Mouse (Mus musculus) mature B cell (primary cell): ENCODE data around the gene Nprl2.

Experiments
- in situ Hi-C: fragments of 300-500 bp; cut with MboI; formaldehyde crosslinking; loops from 2 replicates; pipeline ENCODE4 v1.14.3; 2019

The Nprl2 gene

DNA sequence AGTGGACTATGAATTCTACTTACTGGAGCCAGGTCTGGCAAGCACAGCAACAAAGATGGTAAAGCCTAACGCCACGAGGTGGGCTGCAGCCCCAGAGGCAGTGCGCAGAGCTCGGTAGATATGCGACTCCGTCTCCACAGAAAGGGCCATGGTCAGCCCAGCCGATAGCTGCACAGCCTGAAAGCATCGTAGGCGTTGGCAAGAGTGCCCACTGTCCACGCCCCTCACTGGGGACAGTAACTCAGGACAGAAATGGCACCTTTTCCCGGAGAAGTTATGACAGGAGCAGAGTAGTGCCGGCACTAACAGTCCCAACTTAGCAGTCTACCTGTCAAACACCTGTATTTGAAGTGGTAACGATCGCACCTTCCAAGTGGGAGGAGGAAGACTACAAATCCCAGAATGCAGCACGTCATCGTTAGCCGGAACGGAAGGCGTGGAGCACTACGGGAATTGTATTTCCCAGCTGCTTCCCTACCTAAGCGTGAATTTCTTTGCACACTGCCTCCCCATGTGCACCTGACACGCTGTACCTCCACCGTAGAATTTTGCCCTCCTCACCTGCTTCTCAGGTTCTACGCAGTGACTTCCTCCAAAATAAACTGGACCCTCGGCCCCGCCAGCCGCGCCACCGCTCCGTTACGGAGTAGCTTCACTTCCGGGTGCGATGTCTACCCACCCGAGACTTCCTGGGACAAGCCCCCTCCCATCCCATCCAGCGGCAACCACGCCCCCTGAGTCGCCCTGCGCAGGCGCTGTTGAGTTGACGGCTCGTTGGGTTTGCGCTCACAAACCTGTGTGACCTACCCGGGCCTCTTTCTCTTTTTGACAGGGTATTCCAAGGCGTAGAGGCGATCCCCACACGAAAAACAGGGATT, at the start of gene Nprl2, which contains the start of gene Cyb561d2:
Gene Nprl2, plus strand, starts transcription at position 753 of the 878 bp plus-strand sequence.
Gene Cyb561d2, minus strand, starts transcription at position 720 of the 878 bp plus-strand sequence.
- in situ Hi-C loops: no loop called here

DNA sequence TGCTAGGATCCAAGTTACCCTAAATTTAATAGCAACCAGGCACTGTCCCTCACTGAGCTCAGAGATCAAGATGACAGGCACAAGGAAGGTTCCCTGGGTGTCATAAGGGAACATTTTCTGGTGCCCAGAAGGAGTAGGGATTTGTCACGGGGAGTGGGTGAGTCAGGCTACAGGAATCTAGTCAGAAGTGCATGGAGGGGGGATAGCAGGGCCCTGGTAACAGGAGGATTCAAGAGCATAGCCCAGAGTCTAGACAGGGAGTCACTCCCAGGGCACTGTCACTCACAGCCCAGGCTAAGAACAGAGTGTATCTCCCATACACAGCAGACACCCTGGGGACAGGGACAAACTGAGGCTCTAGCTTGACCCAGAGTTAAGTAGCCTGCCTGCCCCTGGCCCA, 48.5 kb upstream of the Nprl2 start:
- in situ Hi-C loops: no loop called here

DNA sequence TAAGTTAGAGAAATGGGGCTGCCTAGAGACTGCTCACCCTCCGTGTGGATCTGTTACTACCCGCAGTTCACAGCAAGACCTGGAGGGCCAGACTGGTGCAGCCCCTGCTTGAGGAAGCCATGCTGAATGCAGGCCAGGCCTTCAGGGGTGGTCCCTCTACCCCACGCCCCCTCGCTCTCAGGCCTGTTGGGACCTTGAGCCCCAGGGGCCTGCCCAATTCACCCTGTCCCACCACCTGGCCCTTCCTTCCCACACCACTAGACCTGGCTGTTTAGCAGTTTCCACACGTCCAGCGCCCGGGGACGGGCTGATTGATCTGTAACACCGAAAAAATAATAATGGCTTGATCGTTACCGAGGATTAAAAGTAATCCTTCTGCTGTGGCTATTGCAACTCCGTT, 47.8 kb upstream of the Nprl2 start:
- in situ Hi-C loops: no loop called here

DNA sequence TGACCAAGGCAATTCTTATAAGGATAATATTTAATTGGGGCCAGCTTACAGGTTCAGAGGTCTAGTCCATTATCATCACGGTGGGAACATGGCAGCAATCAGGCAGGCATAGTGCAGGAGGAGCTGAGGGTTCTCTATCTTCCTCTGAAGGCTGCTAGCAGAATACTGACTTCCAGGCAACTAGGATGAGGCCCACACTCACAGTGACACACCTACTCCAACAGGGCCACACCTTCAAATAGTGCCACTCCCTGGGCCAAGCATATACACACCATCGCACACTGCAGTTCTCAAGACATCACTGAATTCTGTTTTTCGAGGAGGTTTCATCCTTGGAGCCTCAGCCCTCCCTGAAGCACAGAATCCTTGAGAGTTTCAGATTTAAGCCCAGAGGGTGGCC, 45.7 kb upstream of the Nprl2 start:
- in situ Hi-C loops: no loop called here

DNA sequence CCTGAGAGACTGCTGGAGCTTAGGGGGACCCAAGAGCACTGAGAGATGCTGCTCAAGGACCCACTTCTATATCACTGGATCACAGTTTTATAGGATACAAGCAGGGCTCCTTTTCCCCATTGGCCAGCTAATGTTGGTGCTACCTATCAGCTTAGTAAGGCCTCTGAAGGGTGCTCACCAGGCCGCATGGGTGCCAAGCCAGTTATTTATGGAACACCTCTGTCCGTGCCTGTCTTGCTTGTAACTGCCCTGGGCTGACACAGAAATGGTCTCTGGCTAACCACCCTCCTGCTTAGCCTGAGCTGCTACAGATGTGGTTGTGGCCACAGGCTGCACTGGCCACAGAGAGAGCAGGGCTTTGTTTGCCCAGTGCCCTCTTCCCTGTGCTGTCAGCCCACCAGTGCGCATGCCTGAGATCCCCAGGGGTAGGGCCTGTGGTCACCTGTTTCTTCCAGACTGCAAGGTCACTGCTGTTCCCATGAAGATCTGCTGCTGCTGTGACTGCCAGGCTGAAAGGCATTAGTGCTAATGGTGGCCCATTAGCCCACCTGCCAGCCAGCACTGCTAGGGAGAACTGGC, 41.2 kb upstream of the Nprl2 start:
- in situ Hi-C loops: no loop called here

DNA sequence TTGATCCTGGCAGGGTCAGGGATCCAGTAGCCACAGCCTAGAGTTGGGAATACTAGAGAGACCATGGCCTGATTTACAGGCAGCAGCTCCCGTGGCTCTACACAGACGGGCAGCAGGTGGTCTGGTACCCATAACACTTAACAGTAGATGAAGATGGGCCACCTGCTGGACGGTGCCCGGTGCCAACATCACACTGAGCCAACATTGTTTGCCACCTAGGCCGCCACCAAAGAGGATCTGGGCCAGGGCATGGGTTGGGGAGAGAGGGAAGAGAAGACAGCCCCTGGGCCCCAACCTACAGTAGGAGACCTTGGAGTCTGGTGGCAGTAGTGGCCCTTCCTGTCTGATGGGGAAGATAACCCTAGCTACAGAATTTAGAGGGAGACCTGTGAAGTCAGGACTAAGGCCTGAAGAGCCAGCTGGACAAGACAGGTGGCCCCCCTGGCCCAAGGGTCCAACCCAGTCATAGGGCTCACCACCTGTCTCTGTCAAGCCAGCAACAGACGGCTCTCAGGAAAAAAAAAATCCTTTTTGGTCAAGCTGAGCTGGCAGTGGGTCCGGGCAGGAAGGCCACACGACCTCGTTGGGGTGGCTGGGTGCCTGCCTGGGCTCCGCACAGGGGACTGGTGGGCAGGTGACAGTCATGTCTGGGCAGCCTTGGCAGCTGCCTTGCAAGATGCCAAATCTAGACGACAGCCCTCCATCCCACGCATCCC, 39.7 kb upstream of the Nprl2 start:
- in situ Hi-C loops: no loop called here

DNA sequence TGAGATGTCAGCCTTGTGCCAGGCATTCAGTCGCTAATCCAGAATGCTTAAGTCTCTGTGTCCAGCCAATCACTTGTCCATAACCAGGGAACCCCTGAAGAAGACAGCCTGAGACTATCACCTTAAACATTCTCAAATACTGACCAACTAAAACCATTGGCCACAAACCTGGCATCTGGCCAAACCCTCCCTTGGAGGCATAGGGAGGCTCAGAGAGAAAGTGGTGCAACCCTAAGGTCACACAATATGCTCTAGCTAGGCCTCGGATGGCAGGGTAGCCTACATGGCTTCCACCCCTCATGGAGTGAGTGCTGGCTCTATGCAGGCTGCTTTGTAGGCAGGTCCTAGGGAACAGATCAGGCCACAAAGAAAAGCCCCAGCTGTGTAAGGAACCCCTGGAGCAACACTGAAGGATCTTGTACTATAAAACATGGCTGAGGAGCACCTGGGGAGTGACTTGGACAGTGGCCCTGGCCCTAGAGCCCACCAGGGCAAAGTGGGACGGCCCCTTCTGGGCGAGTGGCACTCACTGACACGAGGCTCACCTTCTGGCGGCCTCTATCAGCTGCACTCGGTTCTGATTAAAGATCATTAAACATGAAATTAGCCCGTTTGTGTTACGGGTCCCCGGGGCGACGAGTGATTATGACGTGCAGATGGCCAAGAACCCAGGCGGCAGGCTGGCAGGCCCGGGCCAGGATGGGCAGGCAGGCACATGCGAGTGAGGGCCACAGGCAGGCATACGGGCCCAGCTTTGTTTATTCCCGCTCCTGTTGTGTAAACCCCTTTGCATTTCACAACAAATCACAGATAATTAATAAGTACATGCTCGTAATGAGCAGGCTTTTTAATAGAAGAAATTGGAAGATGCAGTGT, 37.1 kb upstream of the Nprl2 start:
- in situ Hi-C loops: no loop called here

DNA sequence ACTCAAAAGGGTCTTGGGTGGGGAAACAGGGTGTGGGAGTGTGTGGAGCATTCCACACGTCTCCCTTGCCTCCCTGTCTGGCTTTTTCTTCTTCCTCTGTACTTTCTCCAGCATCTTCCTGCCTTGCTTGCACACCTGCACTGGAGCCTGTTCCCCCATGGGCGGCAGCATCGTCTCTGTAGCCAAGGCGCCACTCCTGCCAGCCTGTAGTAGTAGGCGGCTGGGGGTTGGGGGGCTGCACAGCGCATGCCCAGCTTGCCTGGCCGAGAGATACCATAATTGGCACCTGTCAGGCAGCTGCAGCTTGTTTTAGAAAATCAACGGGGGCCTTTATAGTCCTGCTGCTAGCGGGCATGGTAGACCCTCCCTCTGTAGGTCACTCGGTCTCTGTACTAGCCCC, 33.8 kb upstream of the Nprl2 start:
- in situ Hi-C loops: no loop called here

DNA sequence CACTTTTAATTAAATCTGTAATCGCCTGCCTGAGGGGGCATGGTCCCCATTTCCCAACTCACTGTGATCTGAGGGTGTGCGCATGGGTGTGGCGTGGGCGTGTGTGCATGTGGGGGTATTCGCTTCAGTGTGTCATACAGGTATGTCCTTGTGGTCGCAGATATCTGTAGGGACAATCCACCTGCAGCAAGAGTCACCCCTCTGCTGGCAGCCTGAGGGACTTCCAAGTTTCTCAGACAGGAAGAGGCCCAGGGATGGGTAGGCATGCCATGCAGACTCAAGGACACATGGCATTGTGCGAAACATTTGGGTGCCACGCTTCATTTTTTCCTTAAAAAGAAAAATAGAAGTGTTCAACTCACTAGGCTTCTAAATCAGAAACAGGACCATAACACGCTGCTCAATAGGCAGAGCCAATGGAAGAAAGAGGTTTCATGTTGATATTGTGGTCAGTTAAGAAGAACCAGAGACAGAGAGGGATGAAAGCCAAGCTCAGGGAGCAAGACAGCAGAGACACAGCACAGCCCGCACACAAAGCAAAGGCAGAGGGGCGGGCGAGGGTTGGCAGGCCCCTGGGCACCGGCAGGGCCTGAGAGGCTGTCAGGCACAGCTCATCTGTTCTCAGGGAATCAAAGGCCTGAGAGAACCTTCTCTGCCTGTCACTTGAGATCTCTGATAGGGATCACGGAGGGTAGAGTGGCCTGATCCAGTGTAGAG, 31.5 kb upstream of the Nprl2 start:
- in situ Hi-C loops: no loop called here

DNA sequence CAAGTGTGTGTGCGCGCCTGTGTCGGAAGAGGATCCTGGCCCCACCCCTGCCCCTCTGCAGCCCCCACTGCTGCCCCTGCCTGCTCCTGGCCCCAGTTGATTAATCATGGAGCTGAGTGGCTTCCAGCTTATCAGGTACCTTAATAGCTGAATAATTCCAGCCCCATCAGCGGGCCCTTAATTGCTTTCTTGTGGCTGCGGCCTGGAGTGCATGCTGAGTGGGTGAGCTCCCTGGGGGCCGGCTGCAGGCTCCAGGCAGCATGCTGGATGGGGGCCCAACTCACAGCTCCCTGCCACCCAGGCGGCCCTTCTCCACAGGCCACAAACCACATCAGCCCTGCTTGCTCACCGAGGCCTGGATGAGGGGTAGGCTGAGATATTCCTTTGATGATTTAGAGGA, 30.6 kb upstream of the Nprl2 start:
- in situ Hi-C loops: no loop called here

DNA sequence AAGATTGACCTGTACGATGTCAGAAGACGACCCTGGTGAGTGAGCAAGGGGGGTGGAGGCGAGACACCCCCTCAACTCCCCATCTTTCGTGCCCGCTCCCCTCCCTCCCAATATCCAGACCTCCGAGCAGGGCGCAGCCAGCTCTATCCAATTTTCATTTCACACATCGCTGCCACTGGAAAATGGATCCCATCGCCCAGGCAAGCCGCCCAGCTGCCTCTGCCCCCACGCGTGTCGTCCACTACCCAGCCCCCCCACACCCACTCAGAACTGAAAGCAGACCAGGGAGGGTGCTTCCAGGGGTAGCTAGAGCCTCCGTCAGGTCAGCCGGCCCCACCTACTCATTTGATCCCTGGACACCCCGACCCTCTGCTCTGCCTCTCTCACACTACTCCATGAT, 29.7 kb upstream of the Nprl2 start:
- in situ Hi-C loops: no loop called here

DNA sequence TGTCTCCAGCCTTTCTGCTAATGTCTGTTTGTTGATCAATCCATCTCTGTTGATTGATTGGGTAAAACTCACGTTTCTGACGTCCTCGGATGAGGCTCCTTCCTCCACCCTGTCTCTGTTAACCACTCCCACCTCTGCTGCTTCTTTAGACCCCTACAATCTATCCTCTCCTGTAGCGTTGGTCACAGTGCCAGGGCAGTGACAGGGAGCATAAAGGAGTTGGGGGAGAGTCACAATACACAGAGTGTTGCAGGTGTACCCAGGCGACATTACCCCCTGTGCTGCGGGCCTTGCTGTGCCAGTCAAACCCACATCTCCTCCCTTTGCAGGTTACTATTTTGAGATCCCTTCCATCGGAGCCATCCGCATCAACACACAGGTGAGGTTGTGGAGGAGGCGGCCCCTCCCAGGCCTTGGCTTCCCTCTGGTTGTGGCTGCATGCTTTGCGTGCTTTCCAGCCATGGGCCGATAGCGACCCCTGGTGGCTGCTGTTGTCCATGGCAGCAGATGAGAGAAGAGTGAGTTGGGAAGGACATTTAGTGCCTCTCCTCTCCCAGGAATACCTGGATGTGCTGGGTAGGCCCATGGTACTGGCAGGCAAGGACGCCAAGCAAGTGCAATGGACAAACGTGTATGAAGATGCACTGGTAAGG, 27.6 kb upstream of the Nprl2 start:
- in situ Hi-C loops: no loop called here

DNA sequence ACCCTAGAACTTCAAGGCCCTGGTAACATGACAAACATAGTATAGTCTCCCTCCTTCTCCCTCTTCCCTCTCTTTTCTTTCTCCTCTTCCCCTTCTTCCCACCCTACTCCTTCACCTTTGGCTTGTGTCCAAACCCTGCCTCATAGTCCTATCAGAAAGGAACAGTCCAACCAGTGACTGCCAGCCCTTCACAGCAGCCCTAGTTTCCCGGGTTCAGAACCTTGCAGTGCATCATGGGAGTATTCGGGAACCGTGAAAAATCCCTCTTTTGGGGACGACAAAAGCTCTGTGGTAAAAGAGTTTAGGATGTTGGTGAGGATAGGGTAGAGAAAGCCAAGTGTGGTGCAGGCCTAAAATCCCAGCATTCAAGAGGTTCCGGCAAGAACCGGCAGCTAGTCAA, 21.7 kb upstream of the Nprl2 start:
- in situ Hi-C loops: no loop called here

DNA sequence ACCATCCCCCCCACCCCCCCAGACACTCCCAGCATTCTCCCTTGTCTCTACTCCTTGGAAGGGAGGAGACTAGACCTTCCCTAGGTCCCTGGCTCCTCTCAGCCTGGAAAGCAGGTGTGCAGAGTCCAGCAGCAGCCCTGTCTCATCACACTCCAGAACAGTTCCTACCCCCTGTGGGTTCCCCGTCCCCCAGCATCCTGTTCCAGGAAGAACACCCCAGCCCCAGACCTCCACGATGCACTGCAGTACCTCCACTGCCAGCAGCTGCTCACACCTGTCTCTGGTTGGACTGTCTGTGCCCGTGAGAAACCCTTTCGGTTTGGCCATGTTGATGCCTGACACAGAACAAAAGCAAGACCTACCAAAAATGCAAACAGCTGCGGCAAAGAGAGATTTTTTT, 20.8 kb upstream of the Nprl2 start:
- in situ Hi-C loops: no loop called here

DNA sequence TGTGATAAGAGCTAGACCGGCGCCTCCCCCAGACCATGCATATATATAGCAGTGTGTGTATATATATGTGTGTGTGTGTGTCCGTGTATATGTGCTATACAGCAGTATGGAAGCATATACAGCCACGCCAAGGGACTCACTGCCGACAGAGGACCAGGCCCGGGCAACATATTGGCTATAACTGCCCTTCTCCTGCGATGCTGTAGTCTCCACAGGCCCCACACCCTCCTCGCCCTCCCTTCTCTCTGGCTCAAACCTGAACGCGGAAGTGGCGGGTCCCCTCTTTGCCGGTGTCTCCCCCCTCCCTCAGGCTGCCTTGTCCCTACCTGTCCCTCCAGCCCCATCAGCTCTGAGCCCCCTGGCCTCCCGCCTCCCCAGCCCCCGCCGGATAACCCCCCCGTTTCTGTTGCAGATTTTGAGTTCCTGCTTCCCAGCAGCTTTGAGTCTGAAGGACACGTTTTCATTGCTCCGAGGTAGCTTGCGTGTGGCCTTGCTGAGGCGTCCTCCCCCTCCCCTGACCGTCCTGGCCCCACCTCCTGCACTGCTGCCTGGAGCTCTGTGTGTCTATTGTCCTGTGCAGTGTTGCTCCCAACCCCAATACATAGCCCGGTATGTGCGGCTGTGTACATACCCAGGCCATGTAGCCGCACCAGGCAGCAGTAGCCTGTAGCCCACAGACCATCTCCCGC, 20.2 kb upstream of the Nprl2 start:
- in situ Hi-C loops: no loop called here

DNA sequence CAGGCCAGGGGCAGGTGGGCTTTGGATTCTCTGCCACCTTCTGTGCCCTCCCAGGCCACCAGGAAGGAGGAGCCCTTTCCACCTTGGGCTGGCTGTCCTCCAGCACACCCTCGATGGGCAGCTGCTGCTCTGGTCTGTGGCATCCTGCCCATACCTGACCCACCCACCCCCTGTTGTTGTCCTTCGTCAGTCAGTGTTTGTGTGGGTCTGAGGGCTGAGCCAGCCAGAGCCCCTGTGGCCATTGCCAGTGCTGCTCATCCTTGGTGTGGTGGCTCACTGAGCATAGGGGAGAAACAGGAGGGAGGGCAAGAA, 19.7 kb upstream of the Nprl2 start:
- in situ Hi-C loops: no loop called here

DNA sequence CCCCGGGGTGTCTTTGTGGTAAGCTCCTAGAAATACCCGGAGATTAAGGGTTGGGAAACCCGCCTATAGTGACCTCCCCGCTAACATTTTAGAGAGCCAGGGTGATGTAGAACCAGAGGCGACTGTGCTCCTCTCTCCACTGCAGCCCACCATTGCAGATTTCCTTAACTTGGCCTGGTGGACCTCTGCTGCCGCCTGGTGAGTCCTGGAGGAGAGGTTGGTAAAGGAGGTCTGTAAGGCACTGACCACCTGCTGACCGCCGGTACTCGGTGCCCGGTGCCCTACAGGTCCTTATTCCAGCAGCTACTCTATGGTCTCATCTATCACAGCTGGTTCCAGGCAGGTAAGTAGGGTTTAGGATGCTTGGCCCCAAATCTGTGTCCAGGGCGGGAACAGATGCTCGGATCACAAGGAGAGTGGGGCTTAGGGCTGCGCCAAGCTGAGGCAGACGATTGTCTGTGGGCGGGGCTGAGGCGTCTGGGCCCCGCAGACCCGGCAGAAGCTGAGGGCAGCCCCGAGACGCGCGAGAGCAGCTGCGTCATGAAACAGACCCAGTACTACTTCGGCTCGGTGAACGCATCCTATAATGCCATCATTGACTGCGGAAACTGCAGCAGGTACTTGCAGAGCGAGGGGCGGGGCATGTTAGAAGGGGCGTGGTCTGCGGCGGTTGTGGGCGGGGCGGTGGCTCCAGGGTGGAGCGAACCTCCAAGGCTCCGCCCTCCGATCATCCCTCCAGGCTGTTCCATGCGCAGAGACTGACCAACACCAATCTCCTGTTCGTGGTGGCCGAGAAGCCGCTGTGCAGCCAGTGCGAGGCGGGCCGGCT, 15.6 kb upstream of the Nprl2 start:
- in situ Hi-C loops: no loop called here

DNA sequence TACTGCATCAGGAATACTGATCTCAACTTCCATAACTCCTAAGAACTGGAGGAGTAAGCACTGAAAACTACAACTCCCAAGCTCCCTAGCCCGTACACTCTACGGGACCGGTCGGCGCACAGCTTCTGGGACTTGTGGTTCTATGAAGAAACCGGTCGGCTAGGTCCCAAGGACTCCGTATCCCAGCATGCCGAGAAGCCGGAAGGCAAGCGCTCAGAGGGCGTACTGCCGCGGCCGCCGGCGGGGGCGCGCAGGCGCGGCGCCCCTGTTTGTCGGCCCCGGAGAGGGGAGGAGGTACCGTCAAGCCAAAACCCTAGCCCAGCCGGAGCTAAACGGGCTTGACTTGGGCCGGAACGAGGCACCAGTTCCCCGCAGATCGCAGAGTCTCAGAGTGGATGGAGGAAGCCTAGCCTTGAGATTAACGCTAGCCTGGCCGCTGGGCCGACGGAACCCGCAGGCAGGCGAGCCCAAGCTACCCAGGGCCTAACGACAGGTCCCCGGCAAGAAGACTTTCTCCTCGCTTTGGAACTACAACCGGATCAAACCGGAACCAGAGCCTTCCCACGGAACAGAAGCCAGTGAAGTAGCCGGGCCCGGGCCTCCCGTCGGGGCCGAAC, 8.1 kb upstream of the Nprl2 start, which contains the start of gene Tmem115:
Gene Tmem115, plus strand, starts transcription at position 155 of the 617 bp plus-strand sequence.
- in situ Hi-C loops: no loop called here
